9 mouse cellular contexts compared by ENCODE assay signal in the genomic region with DNA sequence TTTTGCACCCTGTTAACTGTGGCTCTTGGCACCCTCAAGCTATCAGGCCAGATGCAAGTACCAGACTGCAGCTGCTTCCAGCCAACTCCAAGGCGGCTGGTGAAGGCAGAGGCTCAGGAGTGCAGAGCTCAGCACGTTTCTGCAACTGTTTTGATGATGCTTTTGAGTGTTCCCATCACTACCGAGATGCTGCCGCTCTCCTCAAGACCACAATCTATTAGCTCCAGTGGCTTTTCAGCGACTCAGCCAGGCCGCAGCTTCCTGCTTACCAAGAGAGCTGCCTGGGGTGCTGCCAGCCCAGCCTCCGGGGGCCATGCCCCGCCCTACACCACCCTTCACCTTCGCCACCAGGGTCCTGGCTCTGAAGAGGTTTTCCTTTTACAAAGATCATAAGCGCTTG.
DNase-seq lines count a peak whose midpoint lies in the region; ATAC-seq lines count a peak whose summit lies in the region.
"Had no signal": no experiment of that assay in that cellular context is flagged by ENCODE, and none has a peak within 500 bp of the region (broad histone marks: within the 10 kb centered on the region; RNA-seq: fewer than 3 reads in every experiment).

No protein-coding gene starts in this region.

- H3K4me3 ChIP-seq in heart, embryonic 16.5 days (ENCODE audit: low read length) = no peak overlapping the region
- H3K4me3 ChIP-seq: heart, embryonic 15.5 days had no signal

- H3K9me3 ChIP-seq in heart, embryonic 16.5 days (replicated peaks; ENCODE audit: control insufficient read depth, low read length) = no peaks in the 10 kb centered on the region; the same call in 1 of the 2 replicates
- H3K9me3 ChIP-seq: heart, embryonic 15.5 days had no signal

- no peak overlapping the region for H3K9ac ChIP-seq in heart, embryonic 16.5 days (ENCODE audit: low read length)
- H3K9ac ChIP-seq: heart, embryonic 15.5 days had no signal

- H3K27me3 ChIP-seq in heart, embryonic 16.5 days (ENCODE audit: control insufficient read depth, insufficient read depth, low read length) = no peaks in the 10 kb centered on the region
- H3K27me3 ChIP-seq: heart, embryonic 15.5 days had no signal

- peak; percentile 4 to 6 for DNase-seq in layer of hippocampus, adult 8-10 months (ENCODE audit: low spot score in 2 of 2)
- no peak for DNase-seq in layer of hippocampus, adult 9-10 months (ENCODE audit: low spot score)
- peak; percentile 17 for DNase-seq in NIH3T3 (ENCODE audit: low read depth)
- DNase-seq in testis, postnatal 14 days (ENCODE audit: low spot score) = no peak
- DNase-seq in cerebellum, adult 9-11 months = no peak
- DNase-seq in cerebellum, postnatal 10 days = no peak

- H3K27ac ChIP-seq in heart, embryonic 16.5 days (ENCODE audit: low read length) = no peak overlapping the region
- H3K27ac ChIP-seq: heart, embryonic 15.5 days had no signal

- no peaks in the 10 kb centered on the region for H3K4me1 ChIP-seq in heart, embryonic 16.5 days (ENCODE audit: control insufficient read depth, insufficient read depth, low read length)

- ATAC-seq in heart, embryonic 16.5 days (replicated peaks; ENCODE audit: extremely low read depth, insufficient read depth, low FRiP score) = peak; percentile 66
- peak; percentile 59 for ATAC-seq in neutrophil, adult 5-6 weeks (ENCODE audit: extremely low read depth, insufficient number of reproducible peaks, low FRiP score, poor library complexity, severe bottlenecking)

- no peaks in the 10 kb centered on the region for H3K36me3 ChIP-seq in heart, embryonic 16.5 days (ENCODE audit: control insufficient read depth, insufficient read depth)
- H3K36me3 ChIP-seq: heart, embryonic 15.5 days had no signal

- WGBS in heart, embryonic 16.5 days = 18% methylated on average over 10 of the region's 10 CpGs

- H3K4me2 ChIP-seq in heart, embryonic 16.5 days (ENCODE audit: low read depth, low read length) = peak overlapping the region; percentile 16; the same call in 1 of the 2 replicates
- H3K4me2 ChIP-seq: heart, embryonic 15.5 days had no signal

Comparison
In these comparisons a context has a peak if more than half of its experiments do, and no peak if none do; other contexts are left out.
1. DNase-seq: peak in layer of hippocampus, adult 8-10 months (2 of 2) and NIH3T3 (single experiment); none in layer of hippocampus, adult 9-10 months (single experiment), testis, postnatal 14 days (single experiment), cerebellum, adult 9-11 months (single experiment) and cerebellum, postnatal 10 days (0 of 2).